9 mouse cellular contexts compared by ENCODE assay signal in genomic region chr2:164862179-164862861, GRCm38 (mm10). TPM values are rescaled to one million over a fixed set of nuclear protein-coding genes. Genes with fewer than 3 reads are reported as not detected.
DNase-seq lines count a peak whose midpoint lies in the region; ATAC-seq and TF ChIP-seq lines count a peak whose summit lies in the region.
"Had no signal": no experiment of that assay in that cellular context is flagged by ENCODE, and none has a peak within 500 bp of the region (broad histone marks: within the 10 kb centered on the region; RNA-seq: fewer than 3 reads in every experiment).

No protein-coding gene starts in this region.

- peaks cover 13% of the 10 kb centered on the region for H3K4me1 ChIP-seq in liver, embryonic 11.5 days (replicated peaks; ENCODE audit: control insufficient read depth, insufficient read depth, low read length)
- H3K4me1 ChIP-seq in kidney, postnatal 0 days (replicated peaks; ENCODE audit: insufficient read depth, low read length) = peaks cover 13% of the 10 kb centered on the region; the same call in 1 of the 2 replicates
- H3K4me1 ChIP-seq in midbrain, postnatal 0 days (ENCODE audit: insufficient read depth, low read length) = 0 out of 2 replicates have a peak, but pooled peaks cover 1% of the 10 kb centered on the region

- 54% methylated on average over 9 of the region's 9 CpGs for WGBS in liver, embryonic 11.5 days
- WGBS in kidney, postnatal 0 days = 17% methylated on average over 9 of the region's 9 CpGs
- 38% methylated on average over 9 of the region's 9 CpGs for WGBS in midbrain, postnatal 0 days

- TF ChIP-seq CTCF in gastrocnemius, adult 2 months (IDR thresholded peaks at IDR 0.05) = no peak
- TF ChIP-seq CTCF in kidney, postnatal 0 days (IDR thresholded peaks at IDR 0.05; ENCODE audit: low read depth) = no peak
- TF ChIP-seq CTCF in midbrain, postnatal 0 days (IDR thresholded peaks at IDR 0.05) = no peak

- no peak overlapping the region for H3K4me2 ChIP-seq in liver, embryonic 11.5 days
- no peak overlapping the region for H3K4me2 ChIP-seq in kidney, postnatal 0 days (ENCODE audit: low read length)
- H3K4me2 ChIP-seq in midbrain, postnatal 0 days (ENCODE audit: low read depth, low read length, poor library complexity, severe bottlenecking) = no peak overlapping the region

- no peak overlapping the region for H3K27ac ChIP-seq in liver, embryonic 11.5 days (ENCODE audit: low read depth, low read length)
- H3K27ac ChIP-seq in gastrocnemius, adult 2 months = peak overlapping the region; percentile 79
- peak overlapping the region; percentile 79 for H3K27ac ChIP-seq in kidney, postnatal 0 days
- H3K27ac ChIP-seq in midbrain, postnatal 0 days (ENCODE audit: low read depth, low read length) = 0 out of 2 replicates have a peak overlapping the region, but pooled peaks have one; percentile 18

- peak; percentile 36 for DNase-seq in liver
- DNase-seq in liver, embryonic 11.5 days (ENCODE audit: low spot score) = no peak
- peak; percentile 63 for DNase-seq in adrenal gland, adult 8-10 months
- DNase-seq in gastrocnemius, adult 2 months = peak; percentile 82
- DNase-seq in kidney, postnatal 0 days (ENCODE audit: low spot score) = peak; percentile 91
- DNase-seq in midbrain, postnatal 0 days (ENCODE audit: low spot score) = peak; percentile 84
- no peak for DNase-seq in cerebellum, postnatal 25 days
- DNase-seq in cerebellum, adult 9-11 months = no peak

- no peak overlapping the region for H3K4me3 ChIP-seq in liver, embryonic 11.5 days (ENCODE audit: low read depth, low read length)
- H3K4me3 ChIP-seq in gastrocnemius, adult 2 months = no peak overlapping the region; the same call in 1 of the 2 replicates
- H3K4me3 ChIP-seq in kidney, postnatal 0 days (replicated peaks; ENCODE audit: low read depth, low read length) = no peak overlapping the region
- H3K4me3 ChIP-seq in midbrain, postnatal 0 days (ENCODE audit: low read depth, low read length) = no peak overlapping the region

- no peaks in the 10 kb centered on the region for H3K9me3 ChIP-seq in liver, embryonic 11.5 days (ENCODE audit: control insufficient read depth, low read length)
- no peaks in the 10 kb centered on the region for H3K9me3 ChIP-seq in kidney, postnatal 0 days (replicated peaks; ENCODE audit: low read length)
- no peaks in the 10 kb centered on the region for H3K9me3 ChIP-seq in midbrain, postnatal 0 days (ENCODE audit: low read length)

- H3K9ac ChIP-seq in liver, embryonic 11.5 days (ENCODE audit: low read depth, low read length) = no peak overlapping the region
- no peak overlapping the region for H3K9ac ChIP-seq in kidney, postnatal 0 days (ENCODE audit: low read depth, low read length)
- H3K9ac ChIP-seq in midbrain, postnatal 0 days (replicated peaks; ENCODE audit: low read length, poor library complexity, severe bottlenecking) = no peak overlapping the region

- no peaks in the 10 kb centered on the region for H3K36me3 ChIP-seq in liver, embryonic 11.5 days (ENCODE audit: control insufficient read depth, insufficient read depth, low read length)
- no peaks in the 10 kb centered on the region for H3K36me3 ChIP-seq in kidney, postnatal 0 days (ENCODE audit: insufficient read depth, low read length)
- no peaks in the 10 kb centered on the region for H3K36me3 ChIP-seq in midbrain, postnatal 0 days (ENCODE audit: insufficient read depth, low read length)

- ATAC-seq in liver, embryonic 11.5 days (replicated peaks; ENCODE audit: low FRiP score) = no peak
- ATAC-seq in kidney, postnatal 0 days (replicated peaks; ENCODE audit: low FRiP score, low read depth) = peak; percentile 68
- peak; percentile 62; the same call in 1 of the 2 replicates for ATAC-seq in midbrain, postnatal 0 days (ENCODE audit: low FRiP score)

- peaks cover 11% of the 10 kb centered on the region for H3K27me3 ChIP-seq in liver, embryonic 11.5 days (replicated peaks; ENCODE audit: control insufficient read depth, insufficient read depth, low read length)
- no peaks in the 10 kb centered on the region for H3K27me3 ChIP-seq in kidney, postnatal 0 days (ENCODE audit: insufficient read depth, low read length)
- peaks cover 15% of the 10 kb centered on the region for H3K27me3 ChIP-seq in midbrain, postnatal 0 days (ENCODE audit: insufficient read depth, low read length)

- intact Hi-C loops in gastrocnemius, adult 2 months (cut with DNase I) = no loop called here

RNA-seq across cellular contexts. Expression of gene Pltp, which starts 4.8 kb away (rescaled TPM):
- polyA plus RNA-seq in liver, embryonic 11.5 days (2014; fragmentation: Nextera tagmentation; extraction: Ambion mirVana) = 9.9 and 10.7 TPM in 2 replicates
- total RNA-seq in adrenal gland, adult 8-10 months (2022) = 10 to 100 TPM; 26.0 to 57.3 (median 35.5) TPM
- 10 to 100 TPM; 11.4 to 20.1 TPM for total RNA-seq in gastrocnemius, adult 2 months (2021)
- polyA plus RNA-seq in kidney, postnatal 0 days (2015; fragmentation: Nextera tagmentation; extraction: Ambion mirVana) = 43.9 and 45.4 TPM in 2 replicates
- total RNA-seq in midbrain, postnatal 0 days (2014; rRNA removed) = 55.5 and 59.8 TPM in 2 replicates
- 85.5 and 87.7 TPM in 2 replicates for polyA plus RNA-seq in midbrain, postnatal 0 days (2015; fragmentation: Nextera tagmentation; extraction: Ambion mirVana)

RNA-seq across cellular contexts. Expression of gene Pcif1, which starts 16.8 kb away (rescaled TPM):
- polyA plus RNA-seq in liver, embryonic 11.5 days (2014; fragmentation: Nextera tagmentation; extraction: Ambion mirVana) = 63.9 and 67.5 TPM in 2 replicates
- total RNA-seq in adrenal gland, adult 8-10 months (2022) = 10 to 100 TPM; 49.4 to 74.0 (median 65.6) TPM
- 10 to 100 TPM; 25.6 TPM for total RNA-seq in gastrocnemius, adult 2 months (2021)
- polyA plus RNA-seq in kidney, postnatal 0 days (2015; fragmentation: Nextera tagmentation; extraction: Ambion mirVana) = 70.0 and 76.5 TPM in 2 replicates
- total RNA-seq in midbrain, postnatal 0 days (2014; rRNA removed) = 77.2 and 90.1 TPM in 2 replicates
- 88.9 and 94.6 TPM in 2 replicates for polyA plus RNA-seq in midbrain, postnatal 0 days (2015; fragmentation: Nextera tagmentation; extraction: Ambion mirVana)

RNA-seq across cellular contexts. Expression of gene Neurl2, which starts 29.1 kb away (rescaled TPM):
- 3.9 and 4.9 TPM in 2 replicates for polyA plus RNA-seq in liver, embryonic 11.5 days (2014; fragmentation: Nextera tagmentation; extraction: Ambion mirVana)
- total RNA-seq in adrenal gland, adult 8-10 months (2022) = 1 to 10 TPM in 3 of 4 experiments, under 1 TPM in 1; 0.90 to 4.9 (median 3.1) TPM
- 10 to 100 TPM; 31.1 to 37.0 TPM for total RNA-seq in gastrocnemius, adult 2 months (2021)
- polyA plus RNA-seq in kidney, postnatal 0 days (2015; fragmentation: Nextera tagmentation; extraction: Ambion mirVana) = 9.2 and 9.4 TPM in 2 replicates
- 10.4 and 11.2 TPM in 2 replicates for total RNA-seq in midbrain, postnatal 0 days (2014; rRNA removed)
- 7.6 and 7.8 TPM in 2 replicates for polyA plus RNA-seq in midbrain, postnatal 0 days (2015; fragmentation: Nextera tagmentation; extraction: Ambion mirVana)

RNA-seq across cellular contexts. Expression of gene Ctsa, which starts 29.6 kb away (rescaled TPM):
- polyA plus RNA-seq in liver, embryonic 11.5 days (2014; fragmentation: Nextera tagmentation; extraction: Ambion mirVana) = 97.2 and 103 TPM in 2 replicates
- total RNA-seq in adrenal gland, adult 8-10 months (2022) = 100 to 1,000 TPM; 103 to 166 (median 137) TPM
- total RNA-seq in gastrocnemius, adult 2 months (2021) = 10 to 100 TPM; 50.2 to 58.1 TPM
- 219 and 254 TPM in 2 replicates for polyA plus RNA-seq in kidney, postnatal 0 days (2015; fragmentation: Nextera tagmentation; extraction: Ambion mirVana)
- 110 and 112 TPM in 2 replicates for total RNA-seq in midbrain, postnatal 0 days (2014; rRNA removed)
- polyA plus RNA-seq in midbrain, postnatal 0 days (2015; fragmentation: Nextera tagmentation; extraction: Ambion mirVana) = 101 and 102 TPM in 2 replicates

RNA-seq across cellular contexts. Expression of gene Spata25, which starts 34.0 kb away (rescaled TPM):
- polyA plus RNA-seq in liver, embryonic 11.5 days (2014; fragmentation: Nextera tagmentation; extraction: Ambion mirVana) = not detected in 2 replicates
- under 1 TPM in 2 of 4 experiments, not detected in 2; 0.51 to 0.86 TPM for total RNA-seq in adrenal gland, adult 8-10 months (2022)
- under 1 TPM in 1 of 2 experiments, not detected in 1; 0.84 TPM for total RNA-seq in gastrocnemius, adult 2 months (2021)
- polyA plus RNA-seq in kidney, postnatal 0 days (2015; fragmentation: Nextera tagmentation; extraction: Ambion mirVana) = not detected in 2 replicates
- 1.1 TPM in 1 of 2 replicates, not detected in the other for total RNA-seq in midbrain, postnatal 0 days (2014; rRNA removed)
- polyA plus RNA-seq in midbrain, postnatal 0 days (2015; fragmentation: Nextera tagmentation; extraction: Ambion mirVana) = not detected in 2 replicates
- polyA plus RNA-seq: liver, embryonic 16.5 days had no signal

Comparison
In these comparisons a context has a peak if more than half of its experiments do, and no peak if none do; other contexts are left out.
1. DNase-seq: peak in liver (single experiment), adrenal gland, adult 8-10 months (single experiment), gastrocnemius, adult 2 months (single experiment), kidney, postnatal 0 days (single experiment) and midbrain, postnatal 0 days (single experiment); none in liver, embryonic 11.5 days (single experiment), cerebellum, postnatal 25 days (0 of 2) and cerebellum, adult 9-11 months (single experiment).